Mouse (Mus musculus) midbrain, embryonic 11.5 days (tissue): ENCODE measurements around the gene Mmp7. TPM values are rescaled to one million over a fixed set of nuclear protein-coding genes. Genes with fewer than 3 reads are reported as not detected.
A peak's percentile ranks its signal among the peaks of the same experiment; 100 is the strongest.

Experiments used
- ATAC-seq: fragments of 200-750 bp; cut with Nextera tagmentation; 2 replicates; pipeline ENCODE4 v1.8.0; 2017; ENCODE audit warnings: moderate TSS enrichment, moderate library complexity; ENCODE audit not compliant: low FRiP score
- DNase-seq: peaks from one replicate; pipeline ENCODE4 v3.0.0; 2015; ENCODE audit warnings: low spot score; ENCODE audit errors: missing footprints
- H3K27ac ChIP-seq: fragments of 300-500 bp; sonication (generic); 2 replicates; pipeline ENCODE4 v1.5.1; 2014; ENCODE audit warnings: low read depth, low read length
- H3K27me3 ChIP-seq: fragments of 300-500 bp; sonication (generic); 2 replicates; pipeline ENCODE4 v1.6.1; 2014; ENCODE audit warnings: mild to moderate bottlenecking, low read length, moderate library complexity, mixed read lengths; ENCODE audit not compliant: control insufficient read depth, insufficient read depth
- H3K36me3 ChIP-seq: fragments of 300-500 bp; sonication (generic); 2 replicates; pipeline ENCODE4 v1.6.1; 2014; ENCODE audit warnings: mild to moderate bottlenecking, low read length, moderate library complexity, mixed read lengths; ENCODE audit not compliant: control insufficient read depth, insufficient read depth
- H3K4me1 ChIP-seq: fragments of 300-500 bp; sonication (generic); 2 replicates; pipeline ENCODE4 v1.6.1; 2014; ENCODE audit warnings: low read length; ENCODE audit not compliant: control insufficient read depth, insufficient read depth
- H3K4me2 ChIP-seq: fragments of 300-500 bp; sonication (generic); 2 replicates; pipeline ENCODE4 v1.6.1; 2014; ENCODE audit warnings: mild to moderate bottlenecking, moderate library complexity
- H3K4me3 ChIP-seq: fragments of 300-500 bp; sonication (generic); 2 replicates; pipeline ENCODE4 v1.5.1; 2014; ENCODE audit warnings: low read depth, low read length
- H3K9ac ChIP-seq: fragments of 300-500 bp; sonication (generic); 2 replicates; pipeline ENCODE4 v1.6.1; 2014; ENCODE audit warnings: low read length
- H3K9me3 ChIP-seq: fragments of 300-500 bp; sonication (generic); 2 replicates; pipeline ENCODE4 v1.6.1; 2016; ENCODE audit warnings: low read length; ENCODE audit not compliant: control insufficient read depth
- WGBS: fragments of 180-500 bp; shearing (Covaris S2); extraction: QIAGEN DNeasy Blood & Tissue Kit; methylation state at CpG from one replicate; pipeline ENCODE4 v1.1.7; 2014; 5-methylcytosine and 5-hydroxymethylcytosine counted together
- polyA plus RNA-seq: library from polyadenylated mRNA; unstranded; fragments of >200 nt; fragmentation: Nextera tagmentation; extraction: Ambion mirVana; gene quantifications from 2 replicates; pipeline ENCODE4 v1.2.1, GENCODE M21; 2014

Gene Mmp7
- polyA plus RNA-seq, 1 experiment from 2014 or later: not detected

DNA sequence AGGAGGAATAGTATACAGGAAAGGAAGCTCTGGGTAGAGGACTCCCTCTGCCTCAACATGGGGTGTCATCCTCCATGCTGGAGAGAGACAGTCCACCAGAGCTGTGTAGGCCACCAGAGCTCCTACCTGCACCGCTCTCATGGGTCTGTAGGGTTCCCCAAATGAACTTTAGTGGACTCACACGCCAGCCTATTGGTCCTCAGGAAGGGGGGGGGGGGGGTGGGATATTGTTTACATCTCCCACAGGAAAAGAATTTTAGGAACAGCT is 23.0 kb downstream of the Mmp7 start:
- ATAC-seq (peak; percentile 56; the same call in 1 of the 2 replicates), DNase-seq (no peak)
- Histone ChIP-seq H3K9me3 (no peaks in the 10 kb centered on the region), H3K4me2 (no peak overlapping the region), H3K27ac (no peak overlapping the region), H3K4me1 (no peaks in the 10 kb centered on the region), H3K4me3 (no peak overlapping the region), H3K36me3 (no peaks in the 10 kb centered on the region), H3K9ac (no peak overlapping the region), H3K27me3 (no peaks in the 10 kb centered on the region)
- WGBS: 67% methylated on average over 2 of the region's 2 CpGs

DNA sequence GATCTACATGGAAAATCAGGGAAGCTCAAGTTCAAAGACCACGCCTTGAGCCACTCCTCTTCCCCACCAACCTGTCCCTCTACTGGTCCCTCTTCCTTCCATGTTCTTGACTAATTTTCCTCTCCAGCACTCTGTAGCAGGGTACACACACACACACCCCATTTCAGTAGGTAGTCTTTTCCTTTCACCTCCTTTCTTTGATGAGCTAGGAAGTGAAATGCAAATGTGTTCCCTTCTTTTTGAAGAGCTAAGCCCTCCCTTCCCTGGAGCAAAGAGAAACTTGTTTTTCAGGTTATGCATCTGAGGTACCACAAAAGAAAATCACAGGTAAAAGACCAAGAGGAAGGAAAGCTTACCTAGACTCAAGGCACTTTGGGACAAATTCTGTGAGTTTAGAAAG is 29.7 kb downstream of the Mmp7 start:
- Histone ChIP-seq H3K9ac (no peak overlapping the region), H3K9me3 (no peaks in the 10 kb centered on the region), H3K4me3 (no peak overlapping the region), H3K36me3 (no peaks in the 10 kb centered on the region), H3K4me2 (no peak overlapping the region), H3K4me1 (no peaks in the 10 kb centered on the region), H3K27me3 (no peaks in the 10 kb centered on the region), H3K27ac (no peak overlapping the region)
- no peak for ATAC-seq
- WGBS: 84% methylated on average over 1 of the region's 1 CpGs
- DNase-seq: no peak

DNA sequence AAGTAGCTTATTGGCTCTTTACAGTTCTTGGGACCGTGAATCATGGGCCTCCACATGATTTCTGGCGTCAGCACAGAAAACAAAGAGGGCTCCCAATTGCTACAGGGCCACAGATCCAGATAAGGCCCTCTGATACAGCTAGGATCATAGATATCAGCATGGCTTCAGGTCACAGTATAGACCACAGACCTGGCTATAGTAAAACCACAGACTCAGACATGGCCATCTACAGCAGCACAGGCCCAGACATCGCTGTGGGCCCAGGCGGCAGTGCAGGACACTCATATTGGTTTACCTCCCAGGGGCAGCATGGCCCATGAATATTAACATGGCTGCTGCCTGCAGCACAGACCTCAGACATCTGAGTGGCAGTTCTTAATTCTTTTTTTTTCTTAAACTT is 37.1 kb downstream of the Mmp7 start:
- no peak overlapping the region for H3K4me2 ChIP-seq
- H3K9me3 ChIP-seq: no peaks in the 10 kb centered on the region
- no peaks in the 10 kb centered on the region for H3K4me1 ChIP-seq
- DNase-seq (no peak), ATAC-seq (no peak)
- no peaks in the 10 kb centered on the region for H3K27me3 ChIP-seq
- no peaks in the 10 kb centered on the region for H3K36me3 ChIP-seq
- 79% methylated on average over 4 of the region's 4 CpGs for WGBS
- H3K9ac ChIP-seq: no peak overlapping the region
- no peak overlapping the region for H3K27ac ChIP-seq
- no peak overlapping the region for H3K4me3 ChIP-seq

DNA sequence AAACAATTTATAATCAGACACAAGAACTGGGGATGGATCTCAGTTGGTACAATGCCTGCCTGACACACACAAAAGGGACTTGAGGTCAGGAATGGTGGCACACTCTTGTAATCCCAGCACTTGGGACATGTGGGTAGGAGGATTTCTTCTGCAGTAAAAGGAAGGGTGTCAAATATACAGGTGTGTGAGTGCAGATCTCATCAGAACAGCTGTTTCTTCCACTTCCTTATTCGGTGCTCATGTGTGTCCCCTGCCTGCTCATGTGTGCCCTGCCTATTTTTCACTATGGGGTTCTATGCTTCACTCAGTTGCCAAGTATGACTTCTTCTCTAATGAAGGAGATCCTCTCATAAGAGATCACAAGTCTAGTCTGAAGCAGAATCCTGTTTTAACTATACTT is 50.8 kb downstream of the Mmp7 start:
- Histone ChIP-seq H3K4me3 (no peak overlapping the region), H3K27me3 (no peaks in the 10 kb centered on the region), H3K9ac (no peak overlapping the region), H3K4me1 (no peaks in the 10 kb centered on the region), H3K4me2 (no peak overlapping the region), H3K9me3 (no peaks in the 10 kb centered on the region), H3K36me3 (no peaks in the 10 kb centered on the region), H3K27ac (no peak overlapping the region)
- 95% methylated on average over 1 of the region's 1 CpGs for WGBS
- no peak for ATAC-seq
- no peak for DNase-seq

DNA sequence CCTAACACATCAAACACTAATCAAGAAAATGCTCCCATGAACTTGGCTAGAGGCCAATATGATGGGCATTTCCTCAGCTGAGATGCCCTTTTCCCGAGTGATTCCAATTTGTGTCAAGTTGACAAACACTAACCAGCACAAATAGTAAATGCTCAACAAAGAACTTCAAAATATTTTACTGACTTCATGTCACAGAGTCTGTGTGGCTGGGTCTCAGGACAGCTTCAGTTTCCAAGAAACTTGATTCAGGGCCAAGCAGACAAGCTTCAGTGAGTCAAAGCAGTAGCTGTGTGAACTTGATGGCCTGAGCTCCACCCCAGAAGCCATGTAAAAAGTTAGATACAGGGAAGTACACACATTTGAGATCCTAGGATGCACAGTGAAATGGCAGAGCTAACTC is 52.3 kb downstream of the Mmp7 start:
- no peak overlapping the region for H3K4me3 ChIP-seq
- no peak overlapping the region for H3K9ac ChIP-seq
- no peak overlapping the region for H3K27ac ChIP-seq
- H3K4me1 ChIP-seq: no peaks in the 10 kb centered on the region
- no peak for DNase-seq
- WGBS: 76% methylated on average over 1 of the region's 1 CpGs
- H3K4me2 ChIP-seq: no peak overlapping the region
- H3K9me3 ChIP-seq: no peaks in the 10 kb centered on the region
- H3K36me3 ChIP-seq: no peaks in the 10 kb centered on the region
- ATAC-seq: no peak
- H3K27me3 ChIP-seq: no peaks in the 10 kb centered on the region

DNA sequence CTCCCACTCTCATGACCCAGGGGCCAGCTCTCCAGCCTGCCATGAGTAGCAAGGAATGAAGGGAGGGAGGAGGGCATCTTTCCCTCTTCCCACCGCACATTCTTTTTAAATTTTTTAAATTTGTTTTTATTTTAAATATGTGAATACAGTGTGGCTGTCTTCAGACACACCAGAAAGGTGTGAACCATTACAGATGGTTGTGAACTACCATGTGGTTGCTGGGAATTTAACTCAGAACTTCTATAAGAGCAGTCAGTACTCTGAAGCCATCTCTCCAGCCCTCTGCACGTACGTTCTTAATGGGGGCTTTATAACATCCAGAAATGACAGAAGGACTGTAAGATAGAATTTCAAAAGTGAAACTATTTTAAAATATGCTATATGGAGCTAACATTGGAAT is 57.0 kb downstream of the Mmp7 start:
- H3K4me3 ChIP-seq: no peak overlapping the region
- DNase-seq: no peak
- WGBS: 93% methylated on average over 3 of the region's 3 CpGs

More for the DNA sequence above, 57.0 kb downstream of the Mmp7 start:
- H3K27me3 ChIP-seq: no peaks in the 10 kb centered on the region
- no peak for ATAC-seq
- no peak overlapping the region for H3K9ac ChIP-seq
- H3K4me1 ChIP-seq: no peaks in the 10 kb centered on the region
- no peaks in the 10 kb centered on the region for H3K36me3 ChIP-seq
- no peak overlapping the region for H3K4me2 ChIP-seq
- no peaks in the 10 kb centered on the region for H3K9me3 ChIP-seq
- no peak overlapping the region for H3K27ac ChIP-seq

Other genes starting within 250 kb of the Mmp7 start
- not detected in 2 replicates for gene Mmp3, start 246.3 kb upstream of the Mmp7 start, polyA plus RNA-seq
- gene Mmp10, start 189.7 kb upstream of the Mmp7 start, polyA plus RNA-seq: not detected in 2 replicates
- not detected in 2 replicates for gene Mmp8, start 133.6 kb upstream of the Mmp7 start, polyA plus RNA-seq
- not detected in 2 replicates for gene Mmp27, start 120.7 kb upstream of the Mmp7 start, polyA plus RNA-seq
- gene Mmp20, start 63.9 kb upstream of the Mmp7 start, polyA plus RNA-seq: not detected in 2 replicates
- gene Tmem123, start 72.0 kb downstream of the Mmp7 start, polyA plus RNA-seq: 140 and 153 TPM in 2 replicates
- gene Birc2, start 145.0 kb downstream of the Mmp7 start, polyA plus RNA-seq: 42.4 and 47.0 TPM in 2 replicates
- gene Birc3, start 181.1 kb downstream of the Mmp7 start, polyA plus RNA-seq: 3.9 and 4.2 TPM in 2 replicates